Mouse (Mus musculus) olfactory bulb, adult 2 months (tissue): ENCODE measurements around the gene Gm12248.

Experiments used
- CTCF ChIP-seq: fragments of 200-500 bp; IDR thresholded peaks from 2 replicates; pipeline ENCODE4 v1.5.1; 2012; ENCODE audit warnings: low read depth, mild to moderate bottlenecking, low read length, moderate library complexity; ENCODE audit not compliant: insufficient read depth
- POLR2A ChIP-seq: fragments of 200-500 bp; IDR thresholded peaks from 2 replicates; pipeline ENCODE4 v1.6.1; 2012; ENCODE audit warnings: mild to moderate bottlenecking, low read depth, low read length, moderate library complexity; ENCODE audit not compliant: insufficient read depth

GRCm38 (mm10) chr11:58028981-58029380 lies 64.0 kb downstream of the Gm12248 start:
- TF ChIP-seq CTCF: no peak
- no peak for TF ChIP-seq POLR2A
